Mouse (Mus musculus) liver, embryonic 14.5 days (tissue): ENCODE data around the gene Ddx6.

Source experiments
- CTCF ChIP-seq: IDR thresholded peaks from 2 replicates; pipeline ENCODE4 v1.5.1; 2016; ENCODE audit warnings: antibody characterized with exemption, low read depth, control low read depth
- EP300 ChIP-seq: IDR thresholded peaks from 2 replicates; pipeline ENCODE4 v1.6.1; 2016; ENCODE audit warnings: antibody characterized with exemption, low read depth

DNA sequence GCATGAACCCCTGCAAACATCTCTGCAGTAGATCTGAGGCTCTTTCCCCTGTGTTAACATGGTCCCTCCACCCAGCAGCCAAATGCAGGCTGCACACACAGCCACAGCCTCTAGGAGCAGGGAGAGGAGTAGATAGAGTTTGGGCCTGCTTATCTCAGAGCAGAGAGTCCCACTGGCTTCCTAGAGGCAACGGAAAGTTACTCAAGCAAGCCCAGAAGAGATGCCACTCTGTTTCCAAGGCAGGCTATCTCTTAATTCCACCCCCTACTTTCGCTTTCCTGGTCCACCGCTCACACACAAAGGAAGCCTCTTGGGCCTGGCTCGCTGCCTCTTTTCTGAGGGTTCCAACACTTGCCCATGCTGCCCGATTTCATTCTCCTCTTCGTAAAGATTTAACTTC, 39.3 kb upstream of the Ddx6 start:
- TF ChIP-seq CTCF (peak; percentile 69), EP300 (peak; percentile 73)
